Mouse (Mus musculus) midbrain, embryonic 15.5 days (tissue): ENCODE results near the gene Foxd3. TPM values are rescaled to one million over a fixed set of nuclear protein-coding genes. Genes with fewer than 3 reads are reported as not detected.

ENCODE experiments used
- ATAC-seq: fragments of 200-750 bp; cut with Nextera tagmentation; replicated peaks from 2 replicates; pipeline ENCODE4 v1.8.0; 2017; ENCODE audit warnings: moderate TSS enrichment
- H3K27ac ChIP-seq: fragments of 300-500 bp; sonication (generic); 2 replicates; pipeline ENCODE4 v1.5.1; 2015; ENCODE audit warnings: mild to moderate bottlenecking, inconsistent platforms
- H3K27me3 ChIP-seq: fragments of 300-500 bp; sonication (generic); replicated peaks from 2 replicates; pipeline ENCODE4 v1.6.1; 2015; ENCODE audit warnings: inconsistent platforms
- H3K36me3 ChIP-seq: fragments of 300-500 bp; sonication (generic); replicated peaks from 2 replicates; pipeline ENCODE4 v1.6.1; 2015; ENCODE audit warnings: inconsistent platforms
- H3K4me1 ChIP-seq: fragments of 300-500 bp; sonication (generic); 2 replicates; pipeline ENCODE4 v1.6.1; 2015; ENCODE audit warnings: inconsistent platforms
- H3K4me2 ChIP-seq: fragments of 300-500 bp; sonication (generic); 2 replicates; pipeline ENCODE4 v1.6.1; 2015; ENCODE audit warnings: inconsistent platforms, mild to moderate bottlenecking, moderate library complexity
- H3K4me3 ChIP-seq: fragments of 300-500 bp; sonication (generic); 2 replicates; pipeline ENCODE4 v1.5.1; 2015; ENCODE audit warnings: mild to moderate bottlenecking, inconsistent platforms
- H3K9ac ChIP-seq: fragments of 300-500 bp; sonication (generic); 2 replicates; pipeline ENCODE4 v1.6.1; 2015; ENCODE audit warnings: mild to moderate bottlenecking, inconsistent platforms
- H3K9me3 ChIP-seq: fragments of 300-500 bp; sonication (generic); 2 replicates; pipeline ENCODE4 v1.6.1; 2016; ENCODE audit warnings: inconsistent platforms
- WGBS: fragments of 180-500 bp; shearing (Covaris S2); methylation state at CpG from one replicate; pipeline ENCODE4 v1.1.7; 2015; ENCODE audit warnings: mixed read lengths; 5-methylcytosine and 5-hydroxymethylcytosine counted together
- polyA plus RNA-seq: library from polyadenylated mRNA; unstranded; fragments of >200 nt; fragmentation: Nextera tagmentation; extraction: Ambion mirVana; gene quantifications from 2 replicates; pipeline ENCODE4 v1.2.1, GENCODE M21; 2015

Foxd3 gene
- polyA plus RNA-seq, 1 experiment from 2014 or later, result 0.14 TPM

GRCm38 (mm10) chr4:99650945-99651690 lies 5.0 kb upstream of the Foxd3 start:
- Histone ChIP-seq H3K9ac (no peak overlapping the region), H3K9me3 (no peaks in the 10 kb centered on the region), H3K36me3 (no peaks in the 10 kb centered on the region), H3K4me2 (peak overlapping the region; percentile 27), H3K4me1 (peaks cover 10% of the 10 kb centered on the region), H3K27me3 (peaks cover 93% of the 10 kb centered on the region), H3K27ac (no peak overlapping the region), H3K4me3 (peak overlapping the region; percentile 10; the same call in 1 of the 2 replicates)
- 0 out of 2 replicates have a peak, but pooled peaks have one; percentile 31 for ATAC-seq
- WGBS, result under 1% methylated on average over 59 of the region's 59 CpGs

- no peaks in the 10 kb centered on the region for H3K36me3 ChIP-seq
- H3K9ac ChIP-seq, result no peak overlapping the region
- H3K27me3 ChIP-seq, result peaks cover 92% of the 10 kb centered on the region
- no peak overlapping the region for H3K4me2 ChIP-seq
- H3K9me3 ChIP-seq, result no peaks in the 10 kb centered on the region
- H3K4me1 ChIP-seq, result peaks cover 16% of the 10 kb centered on the region
- no peak overlapping the region for H3K27ac ChIP-seq
- no peak for ATAC-seq
- H3K4me3 ChIP-seq, result no peak overlapping the region
- WGBS, result 16% methylated on average over 10 of the region's 10 CpGs
These were observed 4.2 kb upstream of the Foxd3 start for GRCm38 (mm10) chr4:99651823-99652450.

- ATAC-seq, result no peak
- Histone ChIP-seq H3K4me1 (peaks cover 23% of the 10 kb centered on the region), H3K27ac (no peak overlapping the region), H3K4me2 (no peak overlapping the region), H3K9me3 (no peaks in the 10 kb centered on the region), H3K36me3 (no peaks in the 10 kb centered on the region), H3K4me3 (no peak overlapping the region), H3K27me3 (peaks cover 93% of the 10 kb centered on the region), H3K9ac (no peak overlapping the region)
- 2% methylated on average over 19 of the region's 19 CpGs for WGBS
These were observed 3.4 kb upstream of the Foxd3 start for GRCm38 (mm10) chr4:99652576-99653210.

- H3K4me2 ChIP-seq, result no peak overlapping the region
- ATAC-seq, result no peak
- H3K27ac ChIP-seq, result no peak overlapping the region
- under 1% methylated on average over 25 of the region's 25 CpGs for WGBS
- H3K36me3 ChIP-seq, result no peaks in the 10 kb centered on the region
- H3K27me3 ChIP-seq, result peaks cover 92% of the 10 kb centered on the region
- no peak overlapping the region for H3K4me3 ChIP-seq
- no peak overlapping the region for H3K9ac ChIP-seq
- no peaks in the 10 kb centered on the region for H3K9me3 ChIP-seq
- H3K4me1 ChIP-seq, result peaks cover 26% of the 10 kb centered on the region
These were observed 2.9 kb upstream of the Foxd3 start for GRCm38 (mm10) chr4:99653216-99653607.

- under 1% methylated on average over 36 of the region's 36 CpGs for WGBS
- no peak overlapping the region for H3K4me2 ChIP-seq
These were observed 2.4 kb upstream of the Foxd3 start for GRCm38 (mm10) chr4:99653608-99654221.

GRCm38 (mm10) chr4:99654621-99655296 lies 1.3 kb upstream of the Foxd3 start:
- ATAC-seq, result no peak
- H3K36me3 ChIP-seq, result no peaks in the 10 kb centered on the region
- H3K27me3 ChIP-seq, result peaks cover 79% of the 10 kb centered on the region
- H3K9ac ChIP-seq, result no peak overlapping the region
- no peak overlapping the region for H3K27ac ChIP-seq
- no peaks in the 10 kb centered on the region for H3K9me3 ChIP-seq
- no peak overlapping the region for H3K4me2 ChIP-seq
- no peak overlapping the region for H3K4me3 ChIP-seq
- H3K4me1 ChIP-seq, result peaks cover 26% of the 10 kb centered on the region
- WGBS, result 1% methylated on average over 27 of the region's 27 CpGs

More at GRCm38 (mm10) chr4:99653608-99654221, 2.4 kb upstream of the Foxd3 start:
- no peaks in the 10 kb centered on the region for H3K9me3 ChIP-seq
- H3K27me3 ChIP-seq, result peaks cover 87% of the 10 kb centered on the region
- H3K4me1 ChIP-seq, result peaks cover 26% of the 10 kb centered on the region
- no peak overlapping the region for H3K4me3 ChIP-seq
- ATAC-seq, result no peak
- H3K36me3 ChIP-seq, result no peaks in the 10 kb centered on the region
- no peak overlapping the region for H3K27ac ChIP-seq
- H3K9ac ChIP-seq, result no peak overlapping the region

GRCm38 (mm10) chr4:99656605-99657429 lies 718 bp downstream of the Foxd3 start:
- Histone ChIP-seq H3K4me1 (peaks cover 20% of the 10 kb centered on the region), H3K4me3 (peak overlapping the region; percentile 32), H3K27ac (no peak overlapping the region), H3K27me3 (peaks cover 66% of the 10 kb centered on the region), H3K4me2 (peak overlapping the region; percentile 44), H3K9me3 (no peaks in the 10 kb centered on the region), H3K9ac (no peak overlapping the region), H3K36me3 (no peaks in the 10 kb centered on the region)
- ATAC-seq, result peak; percentile 35; the same call in 1 of the 2 replicates
- under 1% methylated on average over 81 of the region's 92 CpGs for WGBS

- WGBS, result under 1% methylated on average over 62 of the region's 62 CpGs
- peaks cover 20% of the 10 kb centered on the region for H3K4me1 ChIP-seq
- no peaks in the 10 kb centered on the region for H3K36me3 ChIP-seq
- H3K27ac ChIP-seq, result no peak overlapping the region
- peak overlapping the region; percentile 44 for H3K4me2 ChIP-seq
- no peaks in the 10 kb centered on the region for H3K9me3 ChIP-seq
- no peak overlapping the region for H3K9ac ChIP-seq
- H3K4me3 ChIP-seq, result peak overlapping the region; percentile 32
- 0 out of 2 replicates have a peak, but pooled peaks have one; percentile 18 for ATAC-seq
- H3K27me3 ChIP-seq, result peaks cover 65% of the 10 kb centered on the region
These were observed 1.3 kb downstream of the Foxd3 start for GRCm38 (mm10) chr4:99657430-99657820.

GRCm38 (mm10) chr4:99657831-99658470 lies 1.9 kb downstream of the Foxd3 start:
- under 1% methylated on average over 41 of the region's 41 CpGs for WGBS
- ATAC-seq, result 0 out of 2 replicates have a peak, but pooled peaks have one; percentile 27
- Histone ChIP-seq H3K27me3 (peaks cover 64% of the 10 kb centered on the region), H3K4me1 (peaks cover 21% of the 10 kb centered on the region), H3K27ac (no peak overlapping the region), H3K4me2 (peak overlapping the region; percentile 44), H3K36me3 (no peaks in the 10 kb centered on the region), H3K4me3 (peak overlapping the region; percentile 32), H3K9me3 (no peaks in the 10 kb centered on the region), H3K9ac (no peak overlapping the region)

- no peak for ATAC-seq
- H3K27ac ChIP-seq, result no peak overlapping the region
- WGBS, result 21% methylated on average over 6 of the region's 6 CpGs
- peaks cover 67% of the 10 kb centered on the region for H3K27me3 ChIP-seq
- no peak overlapping the region for H3K4me3 ChIP-seq
- peaks cover 21% of the 10 kb centered on the region for H3K4me1 ChIP-seq
- H3K4me2 ChIP-seq, result no peak overlapping the region
- H3K9ac ChIP-seq, result no peak overlapping the region
- no peaks in the 10 kb centered on the region for H3K9me3 ChIP-seq
- no peaks in the 10 kb centered on the region for H3K36me3 ChIP-seq
These were observed 2.8 kb downstream of the Foxd3 start for GRCm38 (mm10) chr4:99658881-99659280.
